Mouse (Mus musculus) ES-Bruce4 (cell line): ENCODE results near the gene Uso1.

Experiments used
- EP300 ChIP-seq: IDR thresholded peaks from 2 replicates; pipeline ENCODE4 v1.6.1; 2011; ENCODE audit warnings: low read depth, low read length; ENCODE audit not compliant: insufficient read depth
- POLR2A ChIP-seq: IDR thresholded peaks from one replicate; pipeline ENCODE4 v1.8.1; 2011; ENCODE audit warnings: low read length; ENCODE audit not compliant: insufficient read depth

- TF ChIP-seq POLR2A (no peak), EP300 (0 out of 2 replicates have a peak, but pooled peaks have one; percentile 32)
Observed at GRCm38 (mm10) chr5:92101601-92102000, 36.1 kb upstream of the Uso1 start.
